Mouse (Mus musculus): ENCODE data around the gene Tnfrsf19. TPM values are rescaled to one million over a fixed set of nuclear protein-coding genes. Genes with fewer than 3 reads are reported as not detected.
A peak's percentile ranks its signal among the peaks of the same experiment; 100 is the strongest.

Gene Tnfrsf19
- polyA plus RNA-seq, 1 experiment from 2014 or later: 62.6 TPM

- DNase-seq (ENCODE audit: low spot score) (peak; percentile 56), ATAC-seq (replicated peaks; ENCODE audit: insufficient number of reproducible peaks, low FRiP score, low TSS enrichment, low read depth) (no peak)
- no peaks in the 10 kb centered on the region for H3K4me1 ChIP-seq (ENCODE audit: control insufficient read depth, insufficient read depth, low read length)
- no peak overlapping the region for H3K9ac ChIP-seq (replicated peaks; ENCODE audit: low read length)
- no peaks in the 10 kb centered on the region for H3K27me3 ChIP-seq (ENCODE audit: control insufficient read depth, insufficient read depth, low read length)
- 7% methylated on average over 11 of the region's 11 CpGs for WGBS
- H3K4me2 ChIP-seq (ENCODE audit: low read depth, low read length): peak overlapping the region; percentile 46
- H3K36me3 ChIP-seq (replicated peaks; ENCODE audit: control insufficient read depth, insufficient read depth, low read depth, low read length): no peaks in the 10 kb centered on the region
- H3K27ac ChIP-seq (replicated peaks; ENCODE audit: low read depth, low read length): no peak overlapping the region
- H3K9me3 ChIP-seq (replicated peaks; ENCODE audit: control insufficient read depth, low read length): no peaks in the 10 kb centered on the region
- H3K4me3 ChIP-seq (ENCODE audit: low read depth, low read length): peak overlapping the region; percentile 19
Measured at GRCm38 (mm10) chr14:61056962-61057361, 10.7 kb upstream of the Tnfrsf19 start.

GRCm38 (mm10) chr14:61056445-61056844, 10.2 kb upstream of the Tnfrsf19 start:
- ATAC-seq (replicated peaks; ENCODE audit: insufficient number of reproducible peaks, low FRiP score, low TSS enrichment, low read depth): peak; percentile 18; the same call in 1 of the 2 replicates
- H3K27ac ChIP-seq (replicated peaks; ENCODE audit: low read depth, low read length): no peak overlapping the region
- H3K9me3 ChIP-seq (replicated peaks; ENCODE audit: control insufficient read depth, low read length): no peaks in the 10 kb centered on the region
- peak overlapping the region; percentile 2 for H3K9ac ChIP-seq (replicated peaks; ENCODE audit: low read length)
- DNase-seq (ENCODE audit: low spot score): peak; percentile 73
- H3K36me3 ChIP-seq (replicated peaks; ENCODE audit: control insufficient read depth, insufficient read depth, low read depth, low read length): no peaks in the 10 kb centered on the region
- peak overlapping the region; percentile 19 for H3K4me3 ChIP-seq (ENCODE audit: low read depth, low read length)
- WGBS: 1% methylated on average over 16 of the region's 16 CpGs
- H3K4me2 ChIP-seq (ENCODE audit: low read depth, low read length): peak overlapping the region; percentile 46
- no peaks in the 10 kb centered on the region for H3K4me1 ChIP-seq (ENCODE audit: control insufficient read depth, insufficient read depth, low read length)
- no peaks in the 10 kb centered on the region for H3K27me3 ChIP-seq (ENCODE audit: control insufficient read depth, insufficient read depth, low read length)

GRCm38 (mm10) chr14:61055864-61056263, 9.6 kb upstream of the Tnfrsf19 start:
- H3K4me2 ChIP-seq (ENCODE audit: low read depth, low read length): peak overlapping the region; percentile 46
- H3K27ac ChIP-seq (replicated peaks; ENCODE audit: low read depth, low read length): no peak overlapping the region
- peak overlapping the region; percentile 19; the same call in 1 of the 2 replicates for H3K4me3 ChIP-seq (ENCODE audit: low read depth, low read length)
- no CpG with 5 or more reads among the region's 1 CpGs for WGBS
- no peaks in the 10 kb centered on the region for H3K27me3 ChIP-seq (ENCODE audit: control insufficient read depth, insufficient read depth, low read length)
- H3K36me3 ChIP-seq (replicated peaks; ENCODE audit: control insufficient read depth, insufficient read depth, low read depth, low read length): no peaks in the 10 kb centered on the region
- no peak for DNase-seq (ENCODE audit: low spot score)
- no peaks in the 10 kb centered on the region for H3K4me1 ChIP-seq (ENCODE audit: control insufficient read depth, insufficient read depth, low read length)
- no peak for ATAC-seq (replicated peaks; ENCODE audit: insufficient number of reproducible peaks, low FRiP score, low TSS enrichment, low read depth)
- no peaks in the 10 kb centered on the region for H3K9me3 ChIP-seq (replicated peaks; ENCODE audit: control insufficient read depth, low read length)
- no peak overlapping the region; the same call in 1 of the 2 replicates for H3K9ac ChIP-seq (replicated peaks; ENCODE audit: low read length)

- no peak overlapping the region for H3K4me2 ChIP-seq (ENCODE audit: low read depth, low read length)
Measured at GRCm38 (mm10) chr14:61052163-61052562, 5.9 kb upstream of the Tnfrsf19 start.

GRCm38 (mm10) chr14:61045446-61046090, 722 bp downstream of the Tnfrsf19 start:
- peak overlapping the region; percentile 66 for H3K9ac ChIP-seq (replicated peaks; ENCODE audit: low read length)
- H3K4me3 ChIP-seq (ENCODE audit: low read depth, low read length): peak overlapping the region; percentile 39
- WGBS: under 1% methylated on average over 19 of the region's 19 CpGs
- no peak for ATAC-seq (replicated peaks; ENCODE audit: insufficient number of reproducible peaks, low FRiP score, low TSS enrichment, low read depth)
- peak overlapping the region; percentile 72 for H3K4me2 ChIP-seq (ENCODE audit: low read depth, low read length)
- H3K4me1 ChIP-seq (ENCODE audit: control insufficient read depth, insufficient read depth, low read length): peaks cover 5% of the 10 kb centered on the region; the same call in 1 of the 2 replicates
- H3K9me3 ChIP-seq (replicated peaks; ENCODE audit: control insufficient read depth, low read length): no peaks in the 10 kb centered on the region
- peak; percentile 73 for DNase-seq (ENCODE audit: low spot score)
- H3K27me3 ChIP-seq (ENCODE audit: control insufficient read depth, insufficient read depth, low read length): no peaks in the 10 kb centered on the region
- peak overlapping the region; percentile 78 for H3K27ac ChIP-seq (replicated peaks; ENCODE audit: low read depth, low read length)
- no peaks in the 10 kb centered on the region for H3K36me3 ChIP-seq (replicated peaks; ENCODE audit: control insufficient read depth, insufficient read depth, low read depth, low read length)

More at GRCm38 (mm10) chr14:61052163-61052562, 5.9 kb upstream of the Tnfrsf19 start:
- DNase-seq (ENCODE audit: low spot score) (no peak), ATAC-seq (replicated peaks; ENCODE audit: insufficient number of reproducible peaks, low FRiP score, low TSS enrichment, low read depth) (no peak)
- Histone ChIP-seq H3K27ac (replicated peaks; ENCODE audit: low read depth, low read length) (no peak overlapping the region), H3K36me3 (replicated peaks; ENCODE audit: control insufficient read depth, insufficient read depth, low read depth, low read length) (no peaks in the 10 kb centered on the region), H3K9ac (replicated peaks; ENCODE audit: low read length) (no peak overlapping the region), H3K9me3 (replicated peaks; ENCODE audit: control insufficient read depth, low read length) (no peaks in the 10 kb centered on the region), H3K27me3 (ENCODE audit: control insufficient read depth, insufficient read depth, low read length) (no peaks in the 10 kb centered on the region), H3K4me3 (ENCODE audit: low read depth, low read length) (no peak overlapping the region), H3K4me1 (ENCODE audit: control insufficient read depth, insufficient read depth, low read length) (no peaks in the 10 kb centered on the region)
- 88% methylated on average over 3 of the region's 3 CpGs for WGBS

DNA sequence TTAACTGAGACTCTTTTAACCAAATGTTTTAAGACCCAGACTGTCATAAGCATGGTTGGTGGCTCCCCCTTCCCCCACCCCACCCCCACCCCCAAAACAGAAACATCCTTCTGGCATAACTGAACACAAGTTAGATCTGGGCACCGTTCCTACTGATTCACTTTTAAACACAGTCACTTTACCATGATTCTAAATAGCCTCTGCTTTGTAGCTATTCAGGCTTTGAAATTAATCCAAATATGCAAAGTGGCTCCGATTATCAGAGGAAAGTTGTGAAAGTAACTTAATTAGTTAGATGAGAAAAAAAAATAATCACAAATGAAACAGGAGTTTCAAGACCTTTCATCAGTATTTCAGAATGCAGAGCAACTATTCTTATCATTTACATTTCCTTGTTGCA, 2.0 kb downstream of the Tnfrsf19 start:
- 19% methylated on average over 2 of the region's 2 CpGs for WGBS
- DNase-seq (ENCODE audit: low spot score): no peak
- no peak overlapping the region for H3K27ac ChIP-seq (replicated peaks; ENCODE audit: low read depth, low read length)
- ATAC-seq (replicated peaks; ENCODE audit: insufficient number of reproducible peaks, low FRiP score, low TSS enrichment, low read depth): no peak
- H3K4me1 ChIP-seq (ENCODE audit: control insufficient read depth, insufficient read depth, low read length): peaks cover 5% of the 10 kb centered on the region; the same call in 1 of the 2 replicates
- H3K27me3 ChIP-seq (ENCODE audit: control insufficient read depth, insufficient read depth, low read length): no peaks in the 10 kb centered on the region
- peak overlapping the region; percentile 24 for H3K4me3 ChIP-seq (ENCODE audit: low read depth, low read length)
- peak overlapping the region; percentile 32 for H3K4me2 ChIP-seq (ENCODE audit: low read depth, low read length)
- H3K9ac ChIP-seq (replicated peaks; ENCODE audit: low read length): peak overlapping the region; percentile 46
- H3K36me3 ChIP-seq (replicated peaks; ENCODE audit: control insufficient read depth, insufficient read depth, low read depth, low read length): no peaks in the 10 kb centered on the region
- no peaks in the 10 kb centered on the region for H3K9me3 ChIP-seq (replicated peaks; ENCODE audit: control insufficient read depth, low read length)

DNA sequence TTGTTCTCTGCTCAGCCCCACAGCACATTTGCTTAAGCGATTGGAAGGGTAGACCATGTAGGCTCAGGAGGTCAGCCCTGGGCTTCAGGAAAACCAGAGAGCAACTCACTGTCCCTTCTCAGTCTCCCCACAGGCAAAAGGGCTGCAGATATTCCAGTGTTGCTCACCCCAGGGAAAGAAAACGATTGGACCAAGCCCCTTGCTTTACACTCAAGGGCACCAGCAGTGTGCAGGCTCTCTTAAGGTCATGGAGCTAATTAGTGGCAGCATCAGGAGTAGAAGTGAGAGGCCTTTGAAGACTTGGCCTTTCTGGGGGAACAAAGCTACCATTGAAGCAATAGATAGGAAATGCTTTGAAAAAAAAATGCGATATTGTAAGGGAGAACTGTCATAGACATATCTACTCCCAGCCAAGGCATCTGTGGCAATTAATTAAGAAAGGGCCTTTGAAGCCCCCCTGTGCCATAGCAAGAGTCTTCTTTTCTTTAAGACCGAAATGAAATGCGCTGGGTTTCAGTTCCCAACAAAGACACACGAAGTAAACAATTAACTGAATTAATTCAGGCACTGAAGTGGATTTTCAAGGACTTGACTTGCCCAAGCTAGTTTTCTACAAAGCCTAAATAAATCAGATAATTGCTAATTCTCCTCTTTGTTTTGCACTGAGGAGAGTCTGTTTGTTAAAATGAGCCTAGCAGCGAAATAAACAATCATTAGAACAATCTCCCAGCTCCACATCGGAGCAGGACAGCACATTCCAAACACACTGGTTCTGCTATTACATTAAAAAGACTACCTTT, 2.6 kb downstream of the Tnfrsf19 start:
- DNase-seq (ENCODE audit: low spot score): peak; percentile 46

GRCm38 (mm10) chr14:61042291-61042690, 4.0 kb downstream of the Tnfrsf19 start:
- ATAC-seq (replicated peaks; ENCODE audit: insufficient number of reproducible peaks, low FRiP score, low TSS enrichment, low read depth): no peak
- Histone ChIP-seq H3K27ac (replicated peaks; ENCODE audit: low read depth, low read length) (no peak overlapping the region), H3K9me3 (replicated peaks; ENCODE audit: control insufficient read depth, low read length) (no peaks in the 10 kb centered on the region), H3K27me3 (ENCODE audit: control insufficient read depth, insufficient read depth, low read length) (no peaks in the 10 kb centered on the region), H3K4me3 (ENCODE audit: low read depth, low read length) (no peak overlapping the region), H3K4me2 (ENCODE audit: low read depth, low read length) (no peak overlapping the region), H3K9ac (replicated peaks; ENCODE audit: low read length) (no peak overlapping the region), H3K36me3 (replicated peaks; ENCODE audit: control insufficient read depth, insufficient read depth, low read depth, low read length) (no peaks in the 10 kb centered on the region), H3K4me1 (ENCODE audit: control insufficient read depth, insufficient read depth, low read length) (peaks cover 8% of the 10 kb centered on the region)
- DNase-seq (ENCODE audit: low spot score): no peak
- 15% methylated on average over 3 of the region's 3 CpGs for WGBS

More for the DNA sequence above, 2.6 kb downstream of the Tnfrsf19 start:
- Histone ChIP-seq H3K27ac (replicated peaks; ENCODE audit: low read depth, low read length) (peak overlapping the region; percentile 22; the same call in 1 of the 2 replicates), H3K4me1 (ENCODE audit: control insufficient read depth, insufficient read depth, low read length) (peaks cover 5% of the 10 kb centered on the region; the same call in 1 of the 2 replicates), H3K4me3 (ENCODE audit: low read depth, low read length) (peak overlapping the region; percentile 24), H3K4me2 (ENCODE audit: low read depth, low read length) (peak overlapping the region; percentile 32), H3K36me3 (replicated peaks; ENCODE audit: control insufficient read depth, insufficient read depth, low read depth, low read length) (no peaks in the 10 kb centered on the region), H3K27me3 (ENCODE audit: control insufficient read depth, insufficient read depth, low read length) (no peaks in the 10 kb centered on the region), H3K9ac (replicated peaks; ENCODE audit: low read length) (peak overlapping the region; percentile 46), H3K9me3 (replicated peaks; ENCODE audit: control insufficient read depth, low read length) (no peaks in the 10 kb centered on the region)
- no peak for ATAC-seq (replicated peaks; ENCODE audit: insufficient number of reproducible peaks, low FRiP score, low TSS enrichment, low read depth)
- 5% methylated on average over 8 of the region's 8 CpGs for WGBS

Data from embryonic facial prominence, embryonic 11.5 days (tissue).